18 mouse cellular contexts compared by ENCODE assay signal in the genomic region with DNA sequence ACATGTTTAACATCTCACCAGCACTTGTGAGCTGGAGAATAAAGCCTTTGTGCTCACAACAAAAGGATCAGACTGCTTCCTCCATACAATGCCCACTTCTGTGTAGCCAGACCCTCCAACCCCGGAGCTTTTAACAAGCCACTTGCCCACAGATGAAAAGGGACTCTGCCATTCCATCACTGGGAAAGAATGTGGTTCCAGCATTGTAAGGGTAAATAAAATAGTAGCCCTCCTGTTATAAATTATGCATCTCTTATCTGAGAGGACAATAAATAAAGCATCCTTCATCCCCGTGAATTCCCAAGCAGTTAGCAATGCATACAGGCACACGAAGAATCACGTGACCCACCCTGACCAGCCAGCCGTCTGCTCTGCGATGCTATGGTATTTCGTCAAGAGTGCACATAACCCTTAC.
A peak's percentile ranks its signal among the peaks of the same experiment; 100 is the strongest.
DNase-seq lines count a peak whose midpoint lies in the region; ATAC-seq and TF ChIP-seq lines count a peak whose summit lies in the region.
"Had no signal": no experiment of that assay in that cellular context is flagged by ENCODE, and none has a peak within 500 bp of the region (broad histone marks: within the 10 kb centered on the region; RNA-seq: fewer than 3 reads in every experiment).

No protein-coding gene starts in this region.

- H3K4me2 ChIP-seq in hindbrain, postnatal 0 days (ENCODE audit: low read depth, low read length): no peak overlapping the region
- peak overlapping the region; percentile 25 for H3K4me2 ChIP-seq in hindbrain, embryonic 13.5 days
- H3K4me2 ChIP-seq in neural tube, embryonic 12.5 days (replicated peaks): peak overlapping the region; percentile 37
- H3K4me2 ChIP-seq: limb, embryonic 13.5 days had no signal

- no peak for ATAC-seq in hindbrain, postnatal 0 days
- peak; percentile 61; the same call in 1 of the 2 replicates for ATAC-seq in hindbrain, embryonic 13.5 days (ENCODE audit: low FRiP score)
- ATAC-seq in neural tube, embryonic 12.5 days (ENCODE audit: low FRiP score, low read depth): peak; percentile 63; the same call in 1 of the 2 replicates
- ATAC-seq: liver, postnatal 0 days had no signal

- no peaks in the 10 kb centered on the region for H3K36me3 ChIP-seq in hindbrain, embryonic 10.5 days
- no peaks in the 10 kb centered on the region for H3K36me3 ChIP-seq in hindbrain, postnatal 0 days (ENCODE audit: insufficient read depth, low read length)
- no peaks in the 10 kb centered on the region for H3K36me3 ChIP-seq in hindbrain, embryonic 13.5 days
- H3K36me3 ChIP-seq in neural tube, embryonic 12.5 days: no peaks in the 10 kb centered on the region
- H3K36me3 ChIP-seq: limb, embryonic 13.5 days had no signal

- no peak overlapping the region for H3K9ac ChIP-seq in hindbrain, postnatal 0 days (replicated peaks; ENCODE audit: low read length)
- H3K9ac ChIP-seq in hindbrain, embryonic 13.5 days: 0 out of 2 replicates have a peak overlapping the region, but pooled peaks have one; percentile 19
- no peak overlapping the region for H3K9ac ChIP-seq in neural tube, embryonic 12.5 days
- H3K9ac ChIP-seq: limb, embryonic 13.5 days; liver, postnatal 0 days had no signal

- H3K4me3 ChIP-seq in hindbrain, embryonic 10.5 days: no peak overlapping the region
- H3K4me3 ChIP-seq in hindbrain, postnatal 0 days (ENCODE audit: low read length): no peak overlapping the region
- no peak overlapping the region for H3K4me3 ChIP-seq in hindbrain, embryonic 13.5 days
- H3K4me3 ChIP-seq in neural tube, embryonic 12.5 days: no peak overlapping the region
- H3K4me3 ChIP-seq: heart, adult 2 months; left cerebral cortex, adult 2 months; limb, embryonic 13.5 days had no signal

- TF ChIP-seq CTCF in hindbrain, postnatal 0 days (IDR thresholded peaks at IDR 0.05; ENCODE audit: low read depth): no peak

- 37% methylated on average over 7 of the region's 7 CpGs for WGBS in hindbrain, embryonic 10.5 days
- WGBS in hindbrain, postnatal 0 days: 19% methylated on average over 7 of the region's 7 CpGs
- 10% methylated on average over 7 of the region's 7 CpGs for WGBS in hindbrain, embryonic 13.5 days
- 18% methylated on average over 7 of the region's 7 CpGs for WGBS in neural tube, embryonic 12.5 days

- DNase-seq in hindbrain, embryonic 10.5 days (ENCODE audit: low spot score): peak; percentile 53
- no peak for DNase-seq in hindbrain, postnatal 0 days (ENCODE audit: low spot score)
- DNase-seq in embryo, embryonic 11 days: peak; percentile 63
- no peak for DNase-seq in right cerebral cortex, postnatal 25 days
- no peak for DNase-seq in gastrocnemius, adult 18-20 months (ENCODE audit: low spot score)
- no peak for DNase-seq in cerebellum, postnatal 14 days
- DNase-seq: adrenal gland, adult 2 months; cerebellum, postnatal 10 days; heart, adult 2 months; heart, postnatal 36 days; kidney, adult 18-20 months; liver, postnatal 0 days; right cerebral cortex, adult 18-20 months had no signal

- peak overlapping the region; percentile 82 for H3K27ac ChIP-seq in hindbrain, embryonic 10.5 days
- no peak overlapping the region for H3K27ac ChIP-seq in hindbrain, postnatal 0 days
- peak overlapping the region; percentile 36; the same call in 1 of the 2 replicates for H3K27ac ChIP-seq in hindbrain, embryonic 13.5 days
- no peak overlapping the region for H3K27ac ChIP-seq in neural tube, embryonic 12.5 days
- H3K27ac ChIP-seq: heart, adult 2 months; left cerebral cortex, adult 2 months; limb, embryonic 13.5 days; macrophage had no signal

- H3K27me3 ChIP-seq in hindbrain, embryonic 10.5 days (ENCODE audit: insufficient read depth, poor library complexity, severe bottlenecking): no peaks in the 10 kb centered on the region
- H3K27me3 ChIP-seq in hindbrain, postnatal 0 days (ENCODE audit: insufficient read depth, low read length): no peaks in the 10 kb centered on the region
- no peaks in the 10 kb centered on the region for H3K27me3 ChIP-seq in hindbrain, embryonic 13.5 days
- H3K27me3 ChIP-seq in neural tube, embryonic 12.5 days (replicated peaks): no peaks in the 10 kb centered on the region
- H3K27me3 ChIP-seq: limb, embryonic 13.5 days had no signal

- H3K4me1 ChIP-seq in hindbrain, embryonic 10.5 days (replicated peaks): peaks cover 27% of the 10 kb centered on the region
- H3K4me1 ChIP-seq in hindbrain, postnatal 0 days (ENCODE audit: insufficient read depth, low read length): no peaks in the 10 kb centered on the region
- H3K4me1 ChIP-seq in hindbrain, embryonic 13.5 days (replicated peaks): peaks cover 16% of the 10 kb centered on the region
- H3K4me1 ChIP-seq in neural tube, embryonic 12.5 days: peaks cover 11% of the 10 kb centered on the region

- no peaks in the 10 kb centered on the region for H3K9me3 ChIP-seq in hindbrain, embryonic 10.5 days
- H3K9me3 ChIP-seq in hindbrain, postnatal 0 days (ENCODE audit: low read length): no peaks in the 10 kb centered on the region
- no peaks in the 10 kb centered on the region for H3K9me3 ChIP-seq in hindbrain, embryonic 13.5 days
- no peaks in the 10 kb centered on the region for H3K9me3 ChIP-seq in neural tube, embryonic 12.5 days
- H3K9me3 ChIP-seq: limb, embryonic 13.5 days had no signal

Comparison
In these comparisons a context has a peak if more than half of its experiments do, and no peak if none do; other contexts are left out.
1. DNase-seq: peak in hindbrain, embryonic 10.5 days (single experiment) and embryo, embryonic 11 days (single experiment); none in hindbrain, postnatal 0 days (single experiment), right cerebral cortex, postnatal 25 days (single experiment), gastrocnemius, adult 18-20 months (single experiment) and cerebellum, postnatal 14 days (0 of 2).
2. H3K27ac ChIP-seq: peak in hindbrain, embryonic 10.5 days (single experiment) and hindbrain, embryonic 13.5 days (single experiment); none in hindbrain, postnatal 0 days (single experiment) and neural tube, embryonic 12.5 days (single experiment).